ENCODE assay signal across 29 mouse cellular contexts in the genomic region with DNA sequence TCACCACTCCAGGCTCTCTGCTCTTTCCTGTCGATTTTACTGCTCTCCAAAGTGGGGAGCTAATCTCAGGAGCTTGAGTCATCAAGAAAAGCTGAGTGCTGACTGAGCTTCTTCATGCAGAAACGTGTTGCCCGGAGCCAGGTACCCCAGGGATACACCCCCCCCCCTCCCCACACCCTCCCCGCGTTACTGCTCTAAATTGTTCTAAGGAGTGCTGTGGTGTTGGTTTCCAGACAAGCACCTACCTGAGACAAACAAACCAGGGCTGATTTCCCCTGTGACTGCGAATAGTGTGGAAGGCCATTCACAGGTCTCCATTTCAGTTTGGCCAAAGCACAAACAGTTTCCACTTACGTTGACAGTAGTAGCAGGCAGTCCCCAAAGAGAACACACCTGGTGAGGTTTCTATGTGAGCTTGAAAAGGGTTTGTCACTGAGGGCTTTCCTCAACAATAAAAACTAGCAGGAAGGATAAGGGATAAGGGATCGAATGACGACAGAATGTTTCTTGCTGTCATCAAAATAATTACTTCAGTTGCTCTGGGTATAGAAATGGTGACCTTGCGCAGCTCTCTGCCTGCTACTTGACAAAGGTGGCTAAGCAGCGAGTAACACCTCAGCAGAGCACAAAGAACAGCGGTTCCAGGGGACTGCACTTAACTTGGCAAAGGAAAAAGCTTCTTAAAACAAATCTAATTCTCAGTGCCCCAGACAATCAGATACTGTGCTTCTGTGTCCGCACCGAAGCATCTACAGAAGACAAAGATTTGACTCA.
DNase-seq lines count a peak whose midpoint lies in the region; ATAC-seq and TF ChIP-seq lines count a peak whose summit lies in the region.
"Had no signal": no experiment of that assay in that cellular context is flagged by ENCODE, and none has a peak within 500 bp of the region (broad histone marks: within the 10 kb centered on the region; RNA-seq: fewer than 3 reads in every experiment).

No protein-coding gene starts in this region.

- 61% methylated on average over 14 of the region's 14 CpGs for WGBS in hindbrain, embryonic 13.5 days
- 64% methylated on average over 14 of the region's 14 CpGs for WGBS in hindbrain, embryonic 12.5 days
- 64% methylated on average over 14 of the region's 14 CpGs for WGBS in embryonic facial prominence, embryonic 13.5 days
- 62% methylated on average over 14 of the region's 14 CpGs for WGBS in hindbrain, postnatal 0 days

- no peaks in the 10 kb centered on the region for H3K27me3 ChIP-seq in hindbrain, embryonic 13.5 days
- H3K27me3 ChIP-seq in hindbrain, embryonic 12.5 days: no peaks in the 10 kb centered on the region
- no peaks in the 10 kb centered on the region for H3K27me3 ChIP-seq in embryonic facial prominence, embryonic 13.5 days
- H3K27me3 ChIP-seq in hindbrain, postnatal 0 days (ENCODE audit: insufficient read depth, low read length): no peaks in the 10 kb centered on the region
- H3K27me3 ChIP-seq: forebrain, embryonic 13.5 days; heart, embryonic 15.5 days; neural tube, embryonic 13.5 days; stomach, embryonic 15.5 days had no signal

- H3K4me3 ChIP-seq in hindbrain, embryonic 13.5 days: no peak overlapping the region
- H3K4me3 ChIP-seq in hindbrain, embryonic 12.5 days: no peak overlapping the region
- no peak overlapping the region for H3K4me3 ChIP-seq in embryonic facial prominence, embryonic 13.5 days
- H3K4me3 ChIP-seq in hindbrain, postnatal 0 days (ENCODE audit: low read length): no peak overlapping the region
- H3K4me3 ChIP-seq: forebrain, embryonic 13.5 days; heart, embryonic 15.5 days; myocyte; neural tube, embryonic 13.5 days; stomach, embryonic 15.5 days had no signal

- H3K9ac ChIP-seq in hindbrain, embryonic 13.5 days: no peak overlapping the region
- no peak overlapping the region for H3K9ac ChIP-seq in hindbrain, embryonic 12.5 days
- H3K9ac ChIP-seq in embryonic facial prominence, embryonic 13.5 days: no peak overlapping the region
- H3K9ac ChIP-seq in hindbrain, postnatal 0 days (replicated peaks; ENCODE audit: low read length): no peak overlapping the region
- H3K9ac ChIP-seq: forebrain, embryonic 13.5 days; heart, embryonic 15.5 days; liver, embryonic 14.5 days; neural tube, embryonic 13.5 days; stomach, embryonic 15.5 days had no signal

- DNase-seq in MN1 (ENCODE audit: low spot score): peak; percentile 22
- DNase-seq in hindbrain, postnatal 0 days (ENCODE audit: low spot score): no peak
- DNase-seq in right cerebral cortex, postnatal 25 days: no peak
- no peak for DNase-seq in thymus, postnatal 0 days (ENCODE audit: low spot score)
- no peak for DNase-seq in left cerebral cortex, adult 9 months (ENCODE audit: low spot score in 2 of 2)
- DNase-seq: adrenal gland, postnatal 25 days; cerebellum, adult 2 months; cerebellum, postnatal 25 days; gastrocnemius, postnatal 10 days; kidney, adult 9 months; kidney, postnatal 14 days; liver; lung, adult 2 months; lung, postnatal 10 days; retina, postnatal 1 day; right cerebral cortex, postnatal 14 days; thymus, postnatal 25 days had no signal

- H3K4me2 ChIP-seq in hindbrain, embryonic 13.5 days: no peak overlapping the region
- no peak overlapping the region for H3K4me2 ChIP-seq in hindbrain, embryonic 12.5 days (replicated peaks)
- H3K4me2 ChIP-seq in embryonic facial prominence, embryonic 13.5 days: no peak overlapping the region
- H3K4me2 ChIP-seq in hindbrain, postnatal 0 days (ENCODE audit: low read depth, low read length): no peak overlapping the region
- H3K4me2 ChIP-seq: forebrain, embryonic 13.5 days; heart, embryonic 15.5 days; neural tube, embryonic 13.5 days; stomach, embryonic 15.5 days had no signal

- no peaks in the 10 kb centered on the region for H3K9me3 ChIP-seq in hindbrain, embryonic 13.5 days
- no peaks in the 10 kb centered on the region for H3K9me3 ChIP-seq in hindbrain, embryonic 12.5 days (replicated peaks)
- H3K9me3 ChIP-seq in embryonic facial prominence, embryonic 13.5 days: no peaks in the 10 kb centered on the region
- H3K9me3 ChIP-seq in hindbrain, postnatal 0 days (ENCODE audit: low read length): no peaks in the 10 kb centered on the region
- H3K9me3 ChIP-seq: forebrain, embryonic 13.5 days; heart, embryonic 15.5 days; neural tube, embryonic 13.5 days; stomach, embryonic 15.5 days had no signal

- no peak for TF ChIP-seq CTCF in hindbrain, postnatal 0 days (IDR thresholded peaks at IDR 0.05; ENCODE audit: low read depth)

- ATAC-seq in hindbrain, embryonic 13.5 days (ENCODE audit: low FRiP score): 0 out of 2 replicates have a peak, but pooled peaks have one; percentile 57
- ATAC-seq in hindbrain, embryonic 12.5 days (ENCODE audit: low FRiP score): no peak
- ATAC-seq in embryonic facial prominence, embryonic 13.5 days (ENCODE audit: insufficient number of reproducible peaks, insufficient read depth, low FRiP score, low TSS enrichment, low read depth): peak; percentile 62; the same call in 1 of the 2 replicates
- ATAC-seq in hindbrain, postnatal 0 days: 0 out of 2 replicates have a peak, but pooled peaks have one; percentile 32
- ATAC-seq: forebrain, embryonic 13.5 days; intestine, embryonic 16.5 days; midbrain, embryonic 16.5 days had no signal

- no peak overlapping the region for H3K27ac ChIP-seq in hindbrain, embryonic 13.5 days
- no peak overlapping the region for H3K27ac ChIP-seq in hindbrain, embryonic 12.5 days
- no peak overlapping the region for H3K27ac ChIP-seq in embryonic facial prominence, embryonic 13.5 days
- no peak overlapping the region for H3K27ac ChIP-seq in hindbrain, postnatal 0 days
- H3K27ac ChIP-seq: forebrain, embryonic 13.5 days; heart, embryonic 15.5 days; liver, embryonic 14.5 days; macrophage; neural tube, embryonic 13.5 days; stomach, embryonic 15.5 days had no signal

- no peaks in the 10 kb centered on the region for H3K36me3 ChIP-seq in hindbrain, embryonic 13.5 days
- no peaks in the 10 kb centered on the region for H3K36me3 ChIP-seq in hindbrain, embryonic 12.5 days
- H3K36me3 ChIP-seq in embryonic facial prominence, embryonic 13.5 days: no peaks in the 10 kb centered on the region
- no peaks in the 10 kb centered on the region for H3K36me3 ChIP-seq in hindbrain, postnatal 0 days (ENCODE audit: insufficient read depth, low read length)
- H3K36me3 ChIP-seq: heart, embryonic 15.5 days; neural tube, embryonic 13.5 days; stomach, embryonic 15.5 days had no signal

- H3K4me1 ChIP-seq in hindbrain, embryonic 13.5 days (replicated peaks): 0 out of 2 replicates have a peak, but pooled peaks cover 4% of the 10 kb centered on the region
- no peaks in the 10 kb centered on the region for H3K4me1 ChIP-seq in hindbrain, embryonic 12.5 days
- no peaks in the 10 kb centered on the region for H3K4me1 ChIP-seq in embryonic facial prominence, embryonic 13.5 days
- H3K4me1 ChIP-seq in hindbrain, postnatal 0 days (ENCODE audit: insufficient read depth, low read length): no peaks in the 10 kb centered on the region
- H3K4me1 ChIP-seq: forebrain, embryonic 13.5 days; heart, embryonic 15.5 days; neural tube, embryonic 13.5 days; stomach, embryonic 15.5 days had no signal
